Mouse (Mus musculus): ENCODE measurements around the gene Prkar2a. TPM values are rescaled to one million over a fixed set of nuclear protein-coding genes. Genes with fewer than 3 reads are reported as not detected.

Gene Prkar2a
- total RNA-seq (2014; rRNA removed), result 81.2 and 104 TPM in 2 replicates
- polyA plus RNA-seq (2015; fragmentation: Nextera tagmentation; extraction: Ambion mirVana), result 23.0 and 34.3 TPM in 2 replicates

DNA sequence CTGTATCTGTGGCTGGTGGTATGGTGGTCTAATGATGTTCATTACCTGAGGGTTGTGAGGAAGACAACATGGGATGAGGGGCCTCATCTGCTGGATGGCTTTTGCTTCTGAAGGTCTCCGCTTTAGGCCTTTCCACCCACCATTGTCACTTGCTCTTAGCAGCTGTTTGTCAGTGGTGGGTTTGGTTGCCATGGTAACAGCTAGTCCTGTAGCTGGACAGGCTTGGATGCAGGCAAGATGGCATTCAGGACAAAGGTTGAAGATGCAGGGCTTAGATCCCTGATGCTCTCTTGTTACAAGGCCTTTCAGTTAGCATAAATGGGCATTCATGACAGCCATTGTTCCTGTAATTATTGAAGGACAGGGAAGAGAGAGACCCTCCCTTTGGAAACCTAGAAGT is at the start of gene Prkar2a:
Gene Prkar2a (plus strand): TSS at position 209 of the 400 bp plus-strand sequence.
- Histone ChIP-seq H3K36me3 (ENCODE audit: insufficient read depth) (no peaks in the 10 kb centered on the region), H3K4me3 (ENCODE audit: low read depth, low read length) (no peak within 1 kb of the TSS), H3K27me3 (ENCODE audit: insufficient read depth, low read length) (no peaks in the 10 kb centered on the region), H3K9ac (no peak within 1 kb of the TSS), H3K4me2 (ENCODE audit: low read depth) (no peak within 1 kb of the TSS), H3K9me3 (ENCODE audit: low read length) (no peaks in the 10 kb centered on the region), H3K4me1 (ENCODE audit: insufficient read depth) (peaks cover 19% of the 10 kb centered on the region), H3K27ac (ENCODE audit: low read depth, low read length) (0 out of 2 replicates have a peak within 1 kb of the TSS, but pooled peaks have one; percentile 57)
- DNase-seq (peak; percentile 48), ATAC-seq (no peak)
- WGBS, result 30% methylated on average over 1 of the region's 1 CpGs
- TF ChIP-seq CTCF (IDR thresholded peaks at IDR 0.05; ENCODE audit: low read depth), result no peak

- Histone ChIP-seq H3K4me2 (ENCODE audit: low read depth) (no peak overlapping the region), H3K36me3 (ENCODE audit: insufficient read depth) (peaks cover 27% of the 10 kb centered on the region; the same call in 1 of the 2 replicates), H3K4me1 (ENCODE audit: insufficient read depth) (no peaks in the 10 kb centered on the region), H3K9me3 (ENCODE audit: low read length) (no peaks in the 10 kb centered on the region), H3K4me3 (ENCODE audit: low read depth, low read length) (no peak overlapping the region), H3K27ac (ENCODE audit: low read depth, low read length) (no peak overlapping the region), H3K9ac (no peak overlapping the region), H3K27me3 (ENCODE audit: insufficient read depth, low read length) (no peaks in the 10 kb centered on the region)
- DNase-seq, result no peak
- TF ChIP-seq CTCF (IDR thresholded peaks at IDR 0.05; ENCODE audit: low read depth), result no peak
- ATAC-seq, result no peak
- 97% methylated on average over 2 of the region's 2 CpGs for WGBS
Measured at GRCm38 (mm10) chr9:108639825-108640224, 49.3 kb upstream of the Prkar2a start.

DNA sequence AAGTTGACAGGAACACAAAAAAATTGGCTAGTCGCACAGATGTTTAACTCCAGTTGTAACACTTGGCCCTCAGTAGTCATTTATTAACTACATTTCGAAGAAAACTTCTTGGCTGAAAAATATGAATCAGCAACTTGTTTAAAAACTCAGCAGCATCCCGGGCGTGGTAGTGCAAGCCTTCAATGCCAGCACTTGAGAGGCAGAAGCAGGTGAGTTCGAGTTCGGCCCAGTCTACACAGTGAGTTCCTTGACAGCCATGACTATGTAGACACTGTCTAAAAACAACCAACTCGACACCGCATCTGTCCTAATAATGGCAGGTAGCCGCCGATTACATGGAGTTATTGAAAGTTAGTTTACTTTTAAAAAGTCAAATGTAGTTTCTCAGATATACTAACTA is 40.9 kb upstream of the Prkar2a start:
- Histone ChIP-seq H3K9me3 (ENCODE audit: low read length) (no peaks in the 10 kb centered on the region), H3K27me3 (ENCODE audit: insufficient read depth, low read length) (no peaks in the 10 kb centered on the region), H3K27ac (ENCODE audit: low read depth, low read length) (no peak overlapping the region), H3K9ac (peak overlapping the region; percentile 80), H3K4me2 (ENCODE audit: low read depth) (peak overlapping the region; percentile 87), H3K36me3 (ENCODE audit: insufficient read depth) (0 out of 2 replicates have a peak, but pooled peaks cover 3% of the 10 kb centered on the region), H3K4me3 (ENCODE audit: low read depth, low read length) (peak overlapping the region; percentile 86), H3K4me1 (ENCODE audit: insufficient read depth) (peaks cover 11% of the 10 kb centered on the region; the same call in 1 of the 2 replicates)
- ATAC-seq (no peak), DNase-seq (no peak)
- WGBS, result 54% methylated on average over 10 of the region's 10 CpGs
- TF ChIP-seq CTCF (IDR thresholded peaks at IDR 0.05; ENCODE audit: low read depth), result no peak

DNA sequence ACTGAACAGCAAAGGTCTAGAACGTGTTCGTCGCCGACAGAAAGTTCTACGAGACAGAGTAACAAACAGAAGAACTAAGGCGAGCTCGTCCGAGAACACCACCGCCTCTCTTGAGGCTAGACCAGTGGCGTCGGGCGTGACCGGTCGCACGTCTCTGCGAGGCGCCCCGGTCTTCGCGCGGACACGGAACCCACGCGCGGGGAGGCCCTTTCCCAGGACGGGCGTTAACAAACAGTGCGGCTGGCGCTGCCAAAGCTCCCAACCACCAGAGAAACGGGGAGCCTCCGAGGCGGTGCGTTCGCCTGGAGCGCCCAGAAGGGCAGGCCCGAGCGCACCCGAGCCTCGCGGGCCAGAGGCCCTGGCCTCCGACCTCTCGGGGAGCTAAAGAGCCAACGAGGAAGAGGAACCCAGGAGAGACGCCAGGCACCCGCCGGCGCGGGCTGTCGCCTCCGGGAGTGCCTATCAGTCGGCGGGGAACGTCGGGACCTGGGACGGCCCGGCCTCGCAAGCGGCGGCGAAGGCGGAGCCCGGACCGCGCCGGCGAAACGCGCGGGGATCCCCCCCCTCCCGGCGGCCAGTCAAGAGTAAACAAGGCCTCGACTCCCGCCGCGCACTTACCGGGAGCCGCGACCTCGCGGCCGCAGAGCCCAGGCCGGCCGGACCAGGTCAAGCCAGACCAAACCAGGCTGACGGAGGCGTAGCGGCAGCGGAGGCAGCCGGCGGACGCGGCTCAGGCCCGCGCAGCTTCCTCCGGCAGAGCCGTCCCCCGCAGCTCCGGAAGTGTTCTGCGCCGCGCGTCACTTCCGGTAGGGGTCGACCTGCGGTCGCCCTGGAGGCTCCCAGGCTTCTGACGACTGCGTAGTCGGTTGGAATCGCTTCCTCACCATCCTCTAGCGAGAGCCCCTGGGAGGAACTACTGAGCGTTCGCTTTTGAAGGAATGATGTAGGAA is 40.2 kb upstream of the Prkar2a start, which contains the start of gene Arih2:
Gene Arih2 (minus strand): TSS at position 776 of the 950 bp plus-strand sequence.
- Histone ChIP-seq H3K4me1 (ENCODE audit: insufficient read depth) (peaks cover 11% of the 10 kb centered on the region; the same call in 1 of the 2 replicates), H3K9me3 (ENCODE audit: low read length) (no peaks in the 10 kb centered on the region), H3K9ac (peak within 1 kb of the TSS; percentile 80), H3K4me2 (ENCODE audit: low read depth) (peak within 1 kb of the TSS; percentile 87), H3K4me3 (ENCODE audit: low read depth, low read length) (peak within 1 kb of the TSS; percentile 86), H3K36me3 (ENCODE audit: insufficient read depth) (no peaks in the 10 kb centered on the region), H3K27me3 (ENCODE audit: insufficient read depth, low read length) (no peaks in the 10 kb centered on the region), H3K27ac (ENCODE audit: low read depth, low read length) (peak within 1 kb of the TSS; percentile 85)
- WGBS, result 1% methylated on average over 102 of the region's 112 CpGs
- DNase-seq, result peak; percentile 96
- 0 out of 2 replicates have a peak, but pooled peaks have one; percentile 6 for TF ChIP-seq CTCF (IDR thresholded peaks at IDR 0.05; ENCODE audit: low read depth)
- ATAC-seq, result peak; percentile 100

DNA sequence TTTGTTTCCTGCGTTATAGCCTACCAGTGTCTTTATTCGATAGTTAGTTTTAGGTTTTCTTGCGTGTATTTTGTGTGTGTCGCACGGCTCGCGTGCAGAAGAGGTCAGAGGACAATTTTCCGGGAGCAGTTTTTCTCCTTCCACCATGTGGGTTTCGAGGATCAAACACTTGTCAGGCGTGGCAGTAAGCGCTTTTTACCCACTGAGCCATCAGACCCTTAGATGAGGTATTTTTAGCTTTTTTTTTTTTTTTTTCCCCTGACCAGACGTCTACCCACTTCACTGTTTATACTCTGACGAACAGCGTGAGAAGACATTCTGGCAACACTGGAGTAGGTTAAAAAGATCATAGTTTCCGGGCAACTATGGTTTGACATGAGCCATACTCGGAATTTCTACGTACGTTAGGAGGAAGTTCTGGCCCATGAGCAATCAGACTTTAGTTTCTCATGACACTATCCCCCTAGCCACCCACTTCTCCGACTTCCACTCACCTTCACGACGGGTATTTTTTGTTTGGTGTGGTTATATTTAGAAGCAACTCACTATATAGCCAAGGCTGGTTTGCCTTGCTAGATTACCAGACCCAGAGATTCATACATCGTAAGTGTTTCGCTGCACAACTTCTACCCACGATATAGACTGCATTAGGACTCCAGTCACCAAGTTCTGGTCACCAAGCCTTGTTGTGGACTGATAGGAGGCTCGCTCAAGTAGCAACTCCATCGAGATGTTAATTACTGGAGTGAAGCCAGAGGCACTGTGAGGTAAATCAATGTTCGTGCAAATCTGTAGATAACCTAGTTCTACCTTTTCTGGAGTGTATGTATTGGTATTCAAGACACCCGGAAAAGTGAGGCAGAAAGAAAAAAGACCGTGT is 39.3 kb upstream of the Prkar2a start:
- ATAC-seq (peak; percentile 32), DNase-seq (no peak)
- WGBS, result 30% methylated on average over 29 of the region's 29 CpGs

More for the DNA sequence above, 39.3 kb upstream of the Prkar2a start:
- Histone ChIP-seq H3K4me2 (ENCODE audit: low read depth) (peak overlapping the region; percentile 87), H3K36me3 (ENCODE audit: insufficient read depth) (no peaks in the 10 kb centered on the region), H3K4me3 (ENCODE audit: low read depth, low read length) (peak overlapping the region; percentile 86), H3K9me3 (ENCODE audit: low read length) (no peaks in the 10 kb centered on the region), H3K27me3 (ENCODE audit: insufficient read depth, low read length) (no peaks in the 10 kb centered on the region), H3K4me1 (ENCODE audit: insufficient read depth) (peaks cover 11% of the 10 kb centered on the region; the same call in 1 of the 2 replicates), H3K27ac (ENCODE audit: low read depth, low read length) (peak overlapping the region; percentile 85), H3K9ac (peak overlapping the region; percentile 80)
- no peak for TF ChIP-seq CTCF (IDR thresholded peaks at IDR 0.05; ENCODE audit: low read depth)
